Mouse (Mus musculus) olfactory bulb, adult 2 months (tissue): ENCODE measurements at regions not wholly inside any gene's neighbourhood (a gene's known extent, or its start where the extent isn't known, plus 50 kb on each side); places are given as distances from the start of the nearest gene placed in this dataset.

ENCODE experiments used
- H3K27ac ChIP-seq: fragments of 200-500 bp; 2 replicates; pipeline ENCODE4 v1.5.1; 2012; ENCODE audit warnings: low read depth, low read length; ENCODE audit not compliant: insufficient read depth
- H3K4me1 ChIP-seq: fragments of 200-500 bp; 2 replicates; pipeline ENCODE4 v1.6.1; 2012; ENCODE audit warnings: low read length; ENCODE audit not compliant: control insufficient read depth, insufficient read depth
- H3K4me3 ChIP-seq: fragments of 200-500 bp; 2 replicates; pipeline ENCODE4 v1.5.1; 2012; ENCODE audit warnings: mild to moderate bottlenecking, low read depth, low read length, moderate library complexity; ENCODE audit not compliant: insufficient read depth
- CTCF ChIP-seq: fragments of 200-500 bp; IDR thresholded peaks from 2 replicates; pipeline ENCODE4 v1.5.1; 2012; ENCODE audit warnings: low read depth, mild to moderate bottlenecking, low read length, moderate library complexity; ENCODE audit not compliant: insufficient read depth
- POLR2A ChIP-seq: fragments of 200-500 bp; IDR thresholded peaks from 2 replicates; pipeline ENCODE4 v1.6.1; 2012; ENCODE audit warnings: mild to moderate bottlenecking, low read depth, low read length, moderate library complexity; ENCODE audit not compliant: insufficient read depth
- WGBS: fragments of 180-500 bp; shearing (Covaris S2); methylation state at CpG from one replicate; pipeline ENCODE4 v1.1.7; 2018; 5-methylcytosine and 5-hydroxymethylcytosine counted together

GRCm38 (mm10) chr3:15237817-15238432 is 94.2 kb downstream of the Gm9733 start:
- no peaks in the 10 kb centered on the region for H3K4me1 ChIP-seq
- H3K4me3 ChIP-seq = no peak overlapping the region
- no peak overlapping the region for H3K27ac ChIP-seq
- TF ChIP-seq POLR2A (no peak), CTCF (no peak)
- WGBS = 80% methylated on average over 5 of the region's 5 CpGs

- Histone ChIP-seq H3K4me3 (no peak overlapping the region), H3K4me1 (no peaks in the 10 kb centered on the region), H3K27ac (no peak overlapping the region)
- TF ChIP-seq POLR2A (no peak), CTCF (no peak)
These were observed 89.7 kb downstream of the Gm9733 start for GRCm38 (mm10) chr3:15242388-15242787.

- WGBS = 83% methylated on average over 5 of the region's 5 CpGs
- Histone ChIP-seq H3K4me3 (no peak overlapping the region), H3K4me1 (no peaks in the 10 kb centered on the region), H3K27ac (no peak overlapping the region)
- no peak for TF ChIP-seq POLR2A
- TF ChIP-seq CTCF = no peak
These were observed 88.5 kb downstream of the Gm9733 start for GRCm38 (mm10) chr3:15243584-15243983.

GRCm38 (mm10) chr3:15244999-15245398 is 87.1 kb downstream of the Gm9733 start:
- WGBS = 21% methylated on average over 6 of the region's 6 CpGs
- no peak overlapping the region for H3K4me3 ChIP-seq
- no peak overlapping the region for H3K27ac ChIP-seq
- no peaks in the 10 kb centered on the region for H3K4me1 ChIP-seq
- no peak for TF ChIP-seq POLR2A
- TF ChIP-seq CTCF = no peak
